Mouse (Mus musculus): ENCODE results near the gene Ssmem1.
A peak's percentile ranks its signal among the peaks of the same experiment; 100 is the strongest.

Ssmem1 gene

DNA sequence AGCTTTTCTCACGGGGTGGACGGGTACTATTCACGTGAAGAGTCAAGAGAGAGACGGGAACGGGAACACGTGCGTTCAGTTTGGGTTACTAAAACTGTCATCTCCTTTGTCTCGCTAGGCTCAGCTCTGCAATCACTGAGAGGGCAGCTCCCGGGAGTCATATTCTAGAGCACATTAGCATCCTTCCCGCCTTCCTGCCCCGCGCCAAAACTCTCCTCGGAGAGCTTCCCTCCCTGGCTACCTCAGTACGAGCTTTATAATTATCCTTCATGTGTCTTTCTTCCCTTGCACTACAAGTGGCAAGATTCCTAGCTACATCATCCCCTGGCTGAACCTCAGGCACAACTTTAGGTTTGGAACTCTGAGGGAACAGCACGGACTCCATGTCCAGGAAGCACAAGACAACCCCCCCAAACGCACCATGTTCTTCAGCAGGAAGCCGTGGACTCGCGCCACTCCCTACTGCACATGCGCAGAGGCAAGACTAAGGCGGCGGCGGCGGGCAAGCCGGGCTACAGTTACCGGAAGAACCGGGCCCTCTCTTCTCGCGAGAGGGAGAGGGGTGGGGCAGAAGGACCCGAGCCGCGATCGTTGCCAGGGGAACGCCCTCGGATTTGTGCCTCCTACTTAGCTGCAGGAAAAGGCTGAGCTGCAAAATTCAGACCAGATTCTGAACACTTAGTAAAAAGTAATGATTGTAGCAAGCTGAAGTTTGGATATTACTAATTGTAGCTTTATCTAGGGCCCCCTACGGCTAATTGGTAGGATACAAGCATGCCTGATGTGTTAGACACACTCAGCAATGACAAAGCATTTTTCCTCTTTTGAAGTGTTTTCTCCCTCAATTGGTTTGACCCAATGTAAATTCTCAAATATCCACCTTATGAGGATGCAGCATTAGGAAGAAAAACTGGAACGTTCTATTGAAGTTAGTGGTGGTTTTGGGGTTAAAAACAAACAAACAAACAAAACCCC lies at the start of gene Ssmem1, which contains the start of gene Tmem209:
Ssmem1 (plus strand) TSS at position 585 of the 975 bp plus-strand sequence.
Tmem209 (minus strand) TSS at position 519 of the 975 bp plus-strand sequence.
- peak; percentile 95 for DNase-seq (ENCODE audit: low spot score)

DNA sequence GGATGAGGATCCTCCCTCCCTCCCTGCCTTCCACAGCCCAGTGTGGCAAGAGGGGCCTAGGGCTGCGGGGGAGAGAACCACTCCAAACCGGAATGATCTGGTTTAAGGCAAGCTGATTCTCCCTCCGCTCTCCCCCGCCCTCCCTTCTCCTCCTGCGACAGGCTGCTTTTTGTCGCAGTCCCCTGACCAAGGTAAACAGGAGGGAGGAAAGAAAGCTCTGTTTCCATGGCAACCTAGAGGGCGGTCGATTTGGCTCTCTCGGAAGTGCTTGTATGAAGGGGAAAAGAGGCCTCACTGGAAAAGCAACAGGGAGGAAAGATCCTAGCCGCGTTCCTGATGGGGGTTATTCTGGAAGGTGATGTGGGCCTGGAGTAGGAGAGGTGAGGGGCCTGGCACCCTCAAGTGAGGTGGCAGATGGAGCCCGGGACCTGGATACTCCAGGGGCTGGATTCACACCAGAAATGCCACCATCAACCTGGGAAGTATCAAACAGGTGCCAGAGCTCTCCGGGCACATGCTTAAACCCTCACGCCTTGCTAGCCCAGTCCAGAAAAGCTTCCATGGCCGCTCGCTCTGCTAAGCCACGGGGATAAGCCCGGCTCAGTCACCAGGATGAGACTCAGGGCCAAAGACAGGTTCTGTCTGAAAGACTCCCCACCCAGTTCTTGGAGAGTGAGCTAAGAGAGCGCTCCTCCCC lies 48.8 kb upstream of the Ssmem1 start:
- peak; percentile 44 for DNase-seq (ENCODE audit: low spot score)

DNA sequence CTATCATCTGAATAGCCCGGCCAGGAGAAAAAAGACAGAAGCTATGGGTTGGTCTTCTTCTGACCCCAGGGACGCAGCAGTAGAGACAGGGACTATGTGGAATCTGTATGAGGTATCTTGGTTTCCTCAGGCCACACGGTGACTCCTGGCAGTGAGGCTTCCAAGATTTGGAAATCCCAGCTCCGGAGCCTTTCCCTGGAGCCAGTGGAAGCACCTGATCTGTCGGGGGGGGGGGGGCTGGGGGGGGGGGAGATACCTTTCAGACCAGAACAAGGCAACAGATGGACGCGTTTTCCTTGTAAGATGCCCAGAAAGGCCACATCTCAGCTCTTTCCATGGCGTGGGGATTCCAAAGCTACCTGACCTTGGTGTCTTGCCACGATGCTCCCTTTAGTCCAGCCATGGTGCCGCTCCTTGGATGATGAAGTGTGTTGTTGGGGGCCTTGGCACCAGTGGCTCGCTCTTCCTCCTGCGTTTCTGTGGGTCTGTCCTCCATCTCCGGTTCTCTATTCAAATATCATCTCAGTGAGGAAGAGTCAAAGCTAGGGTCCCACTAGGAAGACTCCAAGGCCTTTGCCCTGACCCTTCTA lies 47.8 kb upstream of the Ssmem1 start:
- DNase-seq (ENCODE audit: low spot score): no peak

DNA sequence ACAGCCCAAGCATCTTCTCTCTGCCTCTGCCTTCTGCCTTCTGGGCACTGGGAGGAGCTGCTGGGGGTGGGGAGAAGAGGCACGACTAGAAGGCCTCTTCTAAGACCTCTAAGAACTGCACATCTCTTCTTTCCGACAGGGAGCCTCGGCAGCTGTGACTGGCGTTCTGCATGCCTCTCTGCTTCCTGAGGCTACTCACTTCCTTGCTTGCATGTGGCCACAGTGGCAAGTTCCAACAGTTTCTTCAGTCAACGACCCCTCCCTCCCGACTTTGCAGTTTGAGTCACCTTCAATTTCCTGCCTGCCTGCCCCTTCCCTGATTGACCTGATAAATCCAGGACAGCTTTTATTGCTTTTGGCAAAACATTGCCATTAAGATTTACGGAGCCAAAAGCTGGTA lies 46.8 kb upstream of the Ssmem1 start:
- DNase-seq (ENCODE audit: low spot score): no peak

DNA sequence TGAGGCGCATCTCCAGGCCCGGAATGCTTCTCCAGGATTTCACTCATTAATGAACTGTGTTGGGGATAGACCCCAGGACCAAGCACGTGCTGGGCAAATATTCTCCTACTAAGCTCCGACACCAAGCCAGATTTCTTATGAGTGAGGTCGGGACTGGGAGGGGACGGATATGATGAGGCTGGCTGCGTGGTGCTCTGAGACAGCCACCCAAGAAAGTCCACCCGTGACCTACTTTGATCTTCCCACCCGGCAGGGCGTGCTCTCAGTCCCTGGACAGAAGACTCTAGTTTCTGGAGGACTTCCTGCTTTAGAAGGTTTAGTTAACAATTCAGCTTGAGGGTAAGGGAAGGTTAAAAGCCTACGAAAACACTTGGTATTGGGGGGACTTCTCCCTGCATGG lies 44.1 kb upstream of the Ssmem1 start:
- no peak for DNase-seq (ENCODE audit: low spot score)

DNA sequence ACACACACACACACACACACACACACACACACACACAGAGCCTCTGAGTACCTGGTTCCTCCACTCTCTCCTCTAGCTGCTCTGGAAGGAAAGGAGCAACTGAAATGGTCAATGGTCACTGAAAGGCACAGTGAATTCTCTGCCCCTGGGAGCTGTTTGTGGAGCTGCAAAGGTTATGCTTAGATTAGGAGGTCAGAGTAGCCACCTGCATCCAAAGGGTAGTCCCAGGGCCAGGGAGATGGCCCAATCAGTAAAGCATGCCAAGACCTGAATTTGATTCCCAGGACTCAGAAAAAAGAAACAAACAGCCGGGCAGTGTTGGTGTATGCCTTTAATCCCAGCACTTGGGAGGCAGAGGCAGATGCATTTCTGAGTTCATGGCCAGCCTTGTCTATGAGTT lies 41.6 kb upstream of the Ssmem1 start:
- DNase-seq (ENCODE audit: low spot score): no peak

DNA sequence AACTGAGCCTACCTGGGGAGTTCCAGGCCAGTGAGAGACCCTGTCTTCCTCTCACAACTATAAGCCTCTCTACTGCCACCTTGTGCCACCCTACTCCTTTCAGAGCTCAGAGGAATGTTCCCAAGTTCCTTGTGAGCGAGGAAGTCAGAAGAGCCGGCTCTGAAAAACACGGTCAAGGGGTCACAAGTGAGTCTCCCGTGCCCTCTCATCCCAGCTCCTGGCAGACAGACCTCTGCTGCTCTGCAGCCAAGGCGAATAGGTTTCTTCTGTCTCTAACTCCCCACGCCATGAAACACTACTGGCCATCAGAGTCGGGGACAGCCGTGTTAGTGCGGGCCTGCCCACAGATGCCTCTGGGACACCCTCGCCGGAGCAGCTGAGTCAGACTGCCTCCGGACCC lies 41.0 kb upstream of the Ssmem1 start:
- no peak for DNase-seq (ENCODE audit: low spot score)

DNA sequence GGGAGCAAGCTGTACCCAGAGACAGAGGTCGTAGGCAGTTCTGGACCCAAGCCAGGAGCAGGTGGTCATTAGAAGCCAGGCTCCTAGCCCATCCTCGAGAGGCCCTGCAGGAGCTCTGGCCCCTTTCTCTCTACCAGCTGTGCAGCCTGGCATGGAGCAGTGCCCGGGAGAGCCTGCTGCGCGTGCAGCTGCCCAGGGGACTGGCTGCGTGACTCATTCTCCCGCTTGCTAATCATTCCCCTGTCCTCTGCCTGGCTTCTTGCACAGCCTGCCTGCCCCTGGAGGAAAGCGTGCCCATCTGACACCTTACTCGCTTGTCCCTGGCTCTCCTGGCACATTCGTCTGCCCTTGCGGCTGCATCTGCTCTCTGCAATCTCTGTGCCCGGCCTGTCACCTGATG lies 40.3 kb upstream of the Ssmem1 start:
- no peak for DNase-seq (ENCODE audit: low spot score)

DNA sequence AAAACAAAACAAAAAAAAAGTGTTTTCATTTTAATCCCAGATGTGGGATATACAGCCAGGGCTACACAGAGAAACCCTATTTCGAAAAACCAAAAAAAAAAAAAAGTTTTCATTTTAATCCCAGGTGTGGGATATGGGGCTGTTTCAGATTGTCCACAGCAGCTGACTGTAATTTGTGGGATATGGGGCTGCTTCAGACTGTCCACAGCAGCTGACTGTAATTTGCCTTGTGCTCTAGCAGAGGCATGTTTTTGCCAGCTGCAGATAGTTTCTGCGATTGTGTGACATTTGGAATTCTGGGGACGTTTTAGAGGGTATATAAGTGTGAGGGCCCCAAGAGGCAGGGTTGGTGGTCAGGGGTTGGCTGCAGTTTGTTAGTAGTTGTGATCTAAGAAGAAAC lies 37.9 kb upstream of the Ssmem1 start:
- DNase-seq (ENCODE audit: low spot score): no peak

DNA sequence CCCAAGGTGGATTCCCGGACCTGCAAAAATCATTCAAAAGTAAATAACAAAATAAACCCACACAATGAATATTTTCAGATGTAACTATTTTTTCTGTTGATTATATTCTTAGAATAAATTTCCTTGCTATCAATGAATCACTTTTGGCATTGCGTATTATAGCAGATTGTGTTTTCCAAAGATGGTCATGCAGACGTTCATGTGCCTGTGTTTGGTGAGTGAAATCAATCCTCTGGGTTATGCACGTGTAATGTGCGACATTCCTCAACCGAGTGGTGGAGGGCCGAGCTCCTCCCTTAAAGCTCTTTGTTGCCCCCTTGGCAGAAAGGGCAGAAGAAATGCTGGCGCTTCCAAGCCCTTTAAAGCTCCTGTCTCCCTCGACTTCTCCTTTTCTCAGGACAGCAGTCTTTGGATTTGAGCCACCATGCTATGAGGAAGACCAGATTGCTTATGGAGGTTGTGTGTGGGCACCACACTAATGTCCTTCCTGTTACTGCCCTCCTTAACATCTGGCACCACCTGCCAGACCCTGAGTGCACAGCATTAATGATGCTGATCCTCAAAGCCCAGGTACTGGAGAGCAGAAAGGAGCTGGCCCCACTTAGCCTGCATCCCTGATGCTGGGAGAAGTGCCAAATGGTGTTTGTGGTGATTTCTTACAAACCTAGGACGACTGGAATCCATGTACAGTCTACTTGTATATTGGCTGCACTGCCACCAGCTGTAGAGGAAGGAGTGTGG lies 33.5 kb upstream of the Ssmem1 start:
- DNase-seq (ENCODE audit: low spot score): no peak

DNA sequence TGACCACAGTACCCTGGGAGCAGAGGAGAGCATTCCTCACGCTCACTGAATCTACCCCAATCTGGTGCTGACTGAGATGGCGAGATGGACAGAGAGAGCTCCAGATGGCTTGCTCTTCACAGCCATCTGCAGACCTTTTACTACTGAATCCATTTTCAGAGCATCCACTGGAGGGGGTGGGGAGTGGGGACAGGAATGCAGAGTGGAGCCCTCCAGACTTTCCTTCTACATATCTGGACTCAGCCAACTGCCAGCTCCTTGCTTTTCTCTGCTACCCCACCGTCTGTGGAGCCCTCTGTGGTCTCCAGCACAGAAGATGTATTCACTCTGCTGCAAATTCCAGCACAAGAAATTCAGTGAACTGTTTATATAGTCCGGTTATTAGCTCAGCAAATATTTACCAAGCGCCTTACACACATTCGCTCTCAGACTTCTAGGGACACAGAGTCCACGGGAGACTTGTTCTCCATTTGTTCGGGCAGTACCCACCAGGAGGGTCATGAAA lies 32.4 kb upstream of the Ssmem1 start:
- DNase-seq (ENCODE audit: low spot score): no peak

DNA sequence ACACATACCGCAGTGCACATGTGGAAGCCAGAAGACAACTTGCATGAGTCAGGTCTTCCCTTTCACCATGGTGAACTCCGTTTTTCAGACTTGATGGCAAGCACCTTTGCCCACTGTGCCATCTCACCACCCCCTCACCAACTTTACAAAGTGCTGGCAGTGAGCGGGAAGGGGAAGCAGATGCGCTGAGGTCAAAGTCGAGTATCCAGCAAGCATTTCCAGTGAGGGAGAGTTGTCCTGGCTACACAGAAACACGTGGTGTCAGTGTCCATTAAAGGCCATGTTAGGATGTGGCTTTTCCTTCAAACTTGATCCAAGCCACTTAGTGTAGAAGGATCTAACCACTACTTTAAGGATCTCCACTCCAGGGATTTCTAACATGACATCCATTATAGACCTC lies 31.9 kb upstream of the Ssmem1 start:
- no peak for DNase-seq (ENCODE audit: low spot score)

DNA sequence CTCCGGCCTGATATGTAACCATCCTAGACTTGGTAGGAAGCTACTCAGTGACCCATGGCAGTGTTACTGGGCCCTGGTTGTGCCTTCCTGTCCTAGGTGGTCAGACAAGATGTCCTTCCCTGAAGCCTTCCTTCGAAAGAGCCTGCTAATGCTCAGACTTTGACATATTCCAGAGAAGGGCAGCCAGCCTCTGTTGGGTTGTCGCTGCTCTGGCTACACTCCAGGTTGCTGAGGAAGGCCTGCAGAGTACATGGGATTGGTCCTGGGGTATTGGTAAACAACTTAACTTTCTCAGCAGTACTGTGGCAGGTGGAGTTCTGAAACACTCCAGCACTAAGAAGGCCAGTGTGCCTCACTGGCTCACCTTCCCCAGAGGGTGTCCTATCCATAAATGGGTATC lies 30.2 kb upstream of the Ssmem1 start:
- no peak for DNase-seq (ENCODE audit: low spot score)

DNA sequence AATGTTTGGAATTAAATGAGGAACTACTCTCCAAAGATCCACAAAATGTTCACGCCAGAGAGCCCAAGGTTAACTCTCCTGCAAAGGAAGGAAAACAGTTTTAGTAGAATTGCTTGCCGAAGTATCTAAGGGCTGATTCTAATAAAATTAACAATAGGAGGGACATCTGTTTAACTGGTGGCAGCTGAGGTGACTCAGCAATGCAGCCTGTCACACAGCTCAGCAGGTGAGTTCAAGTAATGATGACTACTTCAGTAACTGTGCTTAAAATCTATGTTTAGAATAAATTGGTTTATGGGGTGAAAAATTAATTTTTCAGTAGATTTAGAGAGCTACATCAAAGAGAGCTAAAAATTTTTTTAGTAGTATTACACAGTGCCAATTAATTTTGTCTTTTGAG lies 26.7 kb upstream of the Ssmem1 start:
- DNase-seq (ENCODE audit: low spot score): no peak

DNA sequence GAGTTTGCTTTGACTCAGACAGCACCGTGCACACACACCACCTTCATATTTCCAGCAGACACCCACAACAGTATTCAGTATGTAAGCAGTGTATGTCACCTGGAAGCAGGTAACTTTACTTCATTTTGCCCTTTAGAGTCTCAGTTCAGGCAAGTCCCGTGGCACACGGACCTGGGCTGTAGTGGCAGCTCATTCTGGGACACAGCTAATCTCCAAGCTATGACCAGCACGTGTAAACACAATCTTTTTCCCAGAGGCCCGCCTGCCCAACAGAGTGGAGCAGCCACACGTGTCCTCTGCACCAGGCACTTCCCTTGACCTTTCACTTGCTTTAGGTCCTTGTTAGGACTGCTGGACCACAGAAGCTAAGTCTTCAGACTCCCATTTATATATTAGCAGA lies 23.1 kb upstream of the Ssmem1 start:
- DNase-seq (ENCODE audit: low spot score): no peak

DNA sequence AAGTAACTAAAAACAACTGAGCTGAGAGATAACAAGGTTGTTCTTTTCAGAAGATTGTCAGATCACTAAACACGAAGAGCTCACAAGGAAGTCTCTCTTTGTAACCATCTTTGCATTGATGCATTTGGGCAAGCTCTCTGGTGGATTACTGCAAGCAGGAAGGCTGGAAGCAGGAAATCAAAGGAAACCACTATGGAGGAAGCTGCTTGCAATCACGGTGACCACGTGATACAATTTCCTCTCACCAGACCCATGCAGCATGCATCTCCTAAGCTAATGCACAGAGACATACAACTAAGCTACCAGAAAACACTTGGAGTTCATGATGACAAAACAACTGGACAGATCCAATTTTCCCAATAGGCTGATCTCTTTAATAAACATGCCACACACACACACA lies 10.6 kb upstream of the Ssmem1 start:
- DNase-seq (ENCODE audit: low spot score): no peak

DNA sequence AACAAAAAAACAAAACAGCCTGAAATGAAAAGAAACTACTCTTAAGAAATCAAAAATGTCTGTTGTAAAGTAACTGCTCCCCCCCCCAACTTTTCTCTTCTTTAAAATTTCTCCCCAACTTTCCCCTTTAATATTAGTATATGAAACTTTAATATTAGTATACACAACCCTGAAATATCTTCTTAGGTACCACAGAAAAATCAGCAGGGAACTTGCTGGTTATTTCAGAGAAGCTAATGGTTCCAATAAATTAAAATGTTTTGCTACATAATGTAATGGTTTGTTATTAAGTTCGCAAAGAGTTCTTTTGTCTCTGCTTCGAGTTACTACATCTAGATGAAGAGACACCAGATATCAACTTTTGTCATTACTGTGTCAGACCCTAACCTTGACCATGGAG lies 825 bp upstream of the Ssmem1 start:
- DNase-seq (ENCODE audit: low spot score): no peak

DNA sequence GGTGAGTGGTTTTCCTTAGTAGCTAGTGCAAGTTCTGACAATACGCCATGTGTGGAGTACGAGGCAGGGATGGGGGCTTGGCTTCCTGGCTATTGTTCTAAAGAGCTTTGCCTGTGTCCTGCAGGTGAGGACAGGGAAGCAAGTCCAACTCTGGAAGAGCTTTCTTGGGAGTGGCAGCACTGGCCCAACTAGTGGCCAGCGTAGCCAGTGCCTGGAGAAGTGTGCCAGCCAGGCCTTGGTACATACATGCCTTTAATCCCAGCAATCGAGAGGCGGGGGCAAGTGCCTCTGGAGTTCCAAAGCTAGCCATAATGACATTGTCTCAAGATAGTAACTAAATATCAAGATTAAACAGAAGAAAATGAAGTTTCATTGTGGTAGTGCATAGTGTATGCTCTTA lies 642 bp downstream of the Ssmem1 start:
- no peak for DNase-seq (ENCODE audit: low spot score)

DNA sequence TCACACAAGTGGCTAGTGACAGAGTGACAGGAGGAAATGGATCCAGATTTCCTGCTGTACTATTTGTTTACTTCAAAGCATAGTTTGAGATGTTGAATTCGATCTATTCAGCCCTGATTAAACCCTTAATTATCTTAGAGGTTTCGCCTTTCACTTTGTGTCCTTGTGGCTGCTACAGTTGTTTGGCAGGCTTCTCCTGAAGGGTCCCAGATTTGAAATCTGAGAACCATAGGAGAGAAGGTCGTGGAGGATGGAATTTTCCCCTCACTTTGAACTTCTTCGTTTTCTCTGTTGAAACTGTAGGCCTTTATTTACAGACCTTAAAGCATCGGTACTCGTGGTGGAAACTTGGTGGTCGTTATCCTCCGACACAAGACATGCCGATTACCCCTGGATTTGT lies 4.6 kb downstream of the Ssmem1 start:
- no peak for DNase-seq (ENCODE audit: low spot score)

DNA sequence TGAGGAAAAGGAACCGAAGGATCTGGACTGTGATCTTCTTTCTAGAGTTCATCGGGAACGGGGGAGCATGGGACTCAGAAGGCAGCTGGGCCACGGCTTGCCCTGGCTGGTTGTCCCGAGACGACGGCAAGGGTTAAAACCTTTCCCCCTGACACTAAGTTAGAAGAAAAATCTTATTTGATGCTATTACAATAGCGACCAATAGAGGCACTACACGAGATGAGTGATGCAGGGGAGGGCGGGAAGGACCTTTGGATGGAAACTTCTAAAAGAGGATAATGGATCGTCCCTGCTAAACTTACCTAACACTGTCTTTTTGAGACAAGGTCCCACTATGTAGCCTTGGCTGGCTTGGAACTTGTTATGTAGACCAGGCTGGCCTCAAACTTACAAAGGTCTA lies 10.8 kb downstream of the Ssmem1 start:
- DNase-seq (ENCODE audit: low spot score): no peak

DNA sequence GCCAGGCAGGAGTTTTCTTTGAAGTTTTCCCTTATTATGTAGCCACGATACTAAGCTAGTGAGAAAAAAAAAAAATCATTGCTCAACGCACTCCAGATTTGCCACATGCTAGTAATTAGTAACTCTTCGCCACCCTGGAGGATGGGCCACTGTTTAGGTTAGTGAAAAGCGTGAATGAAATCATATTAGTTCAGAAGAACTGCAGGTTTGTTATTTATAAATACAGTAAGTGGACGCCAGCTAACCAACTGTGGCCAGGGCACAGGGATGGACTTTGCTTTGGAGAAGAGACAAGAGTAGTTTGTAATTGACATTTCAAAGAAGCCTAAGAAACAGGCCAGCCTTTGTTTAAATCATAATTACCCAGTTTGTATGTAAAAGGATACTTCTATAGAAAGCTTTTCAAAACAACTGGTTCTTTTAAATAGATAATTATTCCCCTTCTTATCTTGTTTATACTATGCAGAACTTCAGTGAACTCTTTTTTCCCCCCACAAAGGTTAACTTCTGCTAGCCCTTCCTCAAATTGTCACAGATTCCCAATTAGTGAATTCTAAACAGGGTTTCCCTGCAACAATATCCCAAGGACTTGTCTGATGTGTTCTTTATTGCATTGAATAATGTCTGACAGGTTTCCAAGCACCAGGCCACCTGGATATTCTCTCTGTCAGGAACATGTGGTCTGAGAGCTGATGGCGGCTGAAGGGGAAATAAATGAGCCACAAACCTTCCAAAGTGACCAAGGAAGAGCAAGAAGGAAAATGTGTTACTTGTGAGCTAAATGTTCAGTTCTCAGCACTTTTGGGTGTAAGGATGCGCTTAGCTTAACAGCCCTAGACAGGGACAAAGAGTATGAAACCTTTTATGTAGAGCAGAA lies 16.0 kb downstream of the Ssmem1 start:
- DNase-seq (ENCODE audit: low spot score): no peak
